Mouse (Mus musculus) CD8-positive naive resting alpha-beta T cell, adult 57 days (primary cell): ENCODE results near the gene Hist1h2ae. TPM values are rescaled to one million over a fixed set of nuclear protein-coding genes. Genes with fewer than 3 reads are reported as not detected.

Experiments used
- total RNA-seq: library from RNA; stranded (reverse); gene quantifications from one replicate; pipeline ENCODE4 v1.2.4, GENCODE M21; 2023

Hist1h2ae gene
- total RNA-seq, 1 experiment from 2014 or later, result 10.3 TPM

Other genes starting within 250 kb of the Hist1h2ae start
- 18.6 TPM for gene Zfp322a, start 202.0 kb downstream of the Hist1h2ae start, total RNA-seq
- 17.1 TPM for gene Abt1, start 147.4 kb downstream of the Hist1h2ae start, total RNA-seq
- not detected for gene Btn1a1, start 105.3 kb downstream of the Hist1h2ae start, total RNA-seq
- 0.55 TPM for gene Btn2a2, start 82.4 kb downstream of the Hist1h2ae start, total RNA-seq
- gene Hist1h4h, start 40.2 kb downstream of the Hist1h2ae start, total RNA-seq, result 235 TPM
- 10.3 TPM for gene Hist1h2af, start 37.3 kb downstream of the Hist1h2ae start, total RNA-seq
- 2.5 TPM for gene Hist1h3g, start 35.8 kb downstream of the Hist1h2ae start, total RNA-seq
- gene Hist1h2bh, start 27.8 kb downstream of the Hist1h2ae start, total RNA-seq, result 3.6 TPM
- 57.2 TPM for gene Hist1h3f, start 27.2 kb downstream of the Hist1h2ae start, total RNA-seq
- gene Hist1h4f, start 19.6 kb downstream of the Hist1h2ae start, total RNA-seq, result 35.5 TPM
- 8.0 TPM for gene Hist1h1d, start 18.0 kb downstream of the Hist1h2ae start, total RNA-seq
- gene Hist1h3e, start 8.9 kb downstream of the Hist1h2ae start, total RNA-seq, result 113 TPM
- 137 TPM for gene Hist1h2bg, start 176 bp upstream of the Hist1h2ae start, total RNA-seq
- 88.7 TPM for gene Hist1h2bf, start 3.0 kb upstream of the Hist1h2ae start, total RNA-seq
- 2.5 TPM for gene Hist1h2ad, start 3.2 kb upstream of the Hist1h2ae start, total RNA-seq
- gene Hist1h3d, start 4.5 kb upstream of the Hist1h2ae start, total RNA-seq, result 2.8 TPM
- 122 TPM for gene Hist1h4d, start 10.4 kb upstream of the Hist1h2ae start, total RNA-seq
- gene Hist1h2be, start 49.9 kb upstream of the Hist1h2ae start, total RNA-seq, result 14.7 TPM
- gene Hist1h1e, start 51.3 kb upstream of the Hist1h2ae start, total RNA-seq, result 187 TPM
- gene Hist1h2ac, start 112.7 kb upstream of the Hist1h2ae start, total RNA-seq, result 6.8 TPM
- 7.9 TPM for gene Hist1h2bc, start 113.0 kb upstream of the Hist1h2ae start, total RNA-seq
- not detected for gene Hist1h1t, start 124.6 kb upstream of the Hist1h2ae start, total RNA-seq
- gene Hist1h4c, start 127.2 kb upstream of the Hist1h2ae start, total RNA-seq, result 147 TPM
- gene Hfe, start 139.6 kb upstream of the Hist1h2ae start, total RNA-seq, result 2.7 TPM
- gene Hist1h1c, start 167.6 kb upstream of the Hist1h2ae start, total RNA-seq, result 839 TPM
- gene Hist1h3c, start 174.4 kb upstream of the Hist1h2ae start, total RNA-seq, result 4.1 TPM
- gene Hist1h2bb, start 175.5 kb upstream of the Hist1h2ae start, total RNA-seq, result 15.1 TPM
- 16.9 TPM for gene Hist1h2ab, start 179.9 kb upstream of the Hist1h2ae start, total RNA-seq
- 17.1 TPM for gene Hist1h3b, start 181.0 kb upstream of the Hist1h2ae start, total RNA-seq
- 49.5 TPM for gene Hist1h4b, start 185.8 kb upstream of the Hist1h2ae start, total RNA-seq
- gene Hist1h4a, start 190.0 kb upstream of the Hist1h2ae start, total RNA-seq, result 122 TPM
- 170 TPM for gene Hist1h3a, start 191.2 kb upstream of the Hist1h2ae start, total RNA-seq
- gene Hist1h1a, start 192.4 kb upstream of the Hist1h2ae start, total RNA-seq, result 23.5 TPM
- gene Trim38, start 198.7 kb upstream of the Hist1h2ae start, total RNA-seq, result not detected
- gene Slc17a2, start 235.8 kb upstream of the Hist1h2ae start, total RNA-seq, result not detected